20 mouse cellular contexts compared by ENCODE assay signal in the genomic region with DNA sequence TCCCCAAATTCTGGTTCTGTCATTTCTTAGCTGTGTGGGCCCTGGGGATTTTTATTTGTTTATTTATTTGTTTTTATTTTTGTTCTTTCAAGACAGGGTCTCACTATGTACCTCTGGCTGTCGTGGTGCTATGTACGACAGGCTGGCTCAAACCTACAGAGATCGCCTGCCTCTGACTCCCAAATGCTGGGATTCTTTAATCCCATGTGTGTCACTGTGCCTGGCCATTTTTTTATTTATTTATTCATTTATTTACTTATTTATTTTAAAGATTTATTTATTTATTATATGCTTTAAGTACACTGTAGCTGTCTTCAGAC. TPM values are rescaled to one million over a fixed set of nuclear protein-coding genes. Genes with fewer than 3 reads are reported as not detected.
DNase-seq lines count a peak whose midpoint lies in the region; ATAC-seq and TF ChIP-seq lines count a peak whose summit lies in the region.
"Had no signal": no experiment of that assay in that cellular context is flagged by ENCODE, and none has a peak within 500 bp of the region (broad histone marks: within the 10 kb centered on the region; RNA-seq: fewer than 3 reads in every experiment).

No protein-coding gene starts in this region.

- TF ChIP-seq CTCF in liver, postnatal 0 days (IDR thresholded peaks at IDR 0.05; ENCODE audit: low read depth): no peak
- no peak for TF ChIP-seq CTCF in hindbrain, postnatal 0 days (IDR thresholded peaks at IDR 0.05; ENCODE audit: low read depth)

- WGBS in embryonic facial prominence, embryonic 13.5 days: 68% methylated on average over 3 of the region's 3 CpGs
- WGBS in embryonic facial prominence, embryonic 10.5 days: 81% methylated on average over 3 of the region's 3 CpGs
- WGBS in liver, postnatal 0 days (ENCODE audit: insufficient replicate concordance): 52% methylated on average over 3 of the region's 3 CpGs
- 59% methylated on average over 3 of the region's 3 CpGs for WGBS in liver, embryonic 12.5 days (ENCODE audit: insufficient replicate concordance)
- 72% methylated on average over 3 of the region's 3 CpGs for WGBS in forebrain, embryonic 14.5 days
- 62% methylated on average over 3 of the region's 3 CpGs for WGBS in hindbrain, postnatal 0 days

- no peak for DNase-seq in embryonic facial prominence, embryonic 10.5 days (ENCODE audit: low spot score)
- no peak for DNase-seq in liver, postnatal 0 days
- DNase-seq in forebrain, embryonic 14.5 days (ENCODE audit: low spot score): no peak
- no peak for DNase-seq in hindbrain, postnatal 0 days (ENCODE audit: low spot score)
- no peak for DNase-seq in left cerebral cortex, adult 9 months (ENCODE audit: low spot score in 2 of 2)
- DNase-seq in layer of hippocampus, postnatal 10 days (ENCODE audit: low spot score in 2 of 2): no peak

- H3K9ac ChIP-seq in embryonic facial prominence, embryonic 13.5 days: no peak overlapping the region
- H3K9ac ChIP-seq in liver, postnatal 0 days (replicated peaks): no peak overlapping the region
- H3K9ac ChIP-seq in liver, embryonic 12.5 days: no peak overlapping the region
- H3K9ac ChIP-seq in forebrain, embryonic 14.5 days (ENCODE audit: low read length): no peak overlapping the region
- no peak overlapping the region for H3K9ac ChIP-seq in hindbrain, postnatal 0 days (replicated peaks; ENCODE audit: low read length)
- H3K9ac ChIP-seq: liver, embryonic 15.5 days had no signal

- H3K9me3 ChIP-seq in embryonic facial prominence, embryonic 13.5 days: no peaks in the 10 kb centered on the region
- H3K9me3 ChIP-seq in embryonic facial prominence, embryonic 10.5 days: no peaks in the 10 kb centered on the region
- H3K9me3 ChIP-seq in liver, postnatal 0 days (ENCODE audit: low read length): no peaks in the 10 kb centered on the region
- H3K9me3 ChIP-seq in liver, embryonic 12.5 days (replicated peaks): no peaks in the 10 kb centered on the region
- H3K9me3 ChIP-seq in forebrain, embryonic 14.5 days (replicated peaks; ENCODE audit: control insufficient read depth, low read length): no peaks in the 10 kb centered on the region
- no peaks in the 10 kb centered on the region for H3K9me3 ChIP-seq in hindbrain, postnatal 0 days (ENCODE audit: low read length)
- H3K9me3 ChIP-seq: liver, embryonic 15.5 days had no signal

- TF ChIP-seq EP300 in liver, postnatal 0 days (IDR thresholded peaks at IDR 0.05; ENCODE audit: low read depth): no peak

- no peaks in the 10 kb centered on the region for H3K36me3 ChIP-seq in embryonic facial prominence, embryonic 13.5 days
- no peaks in the 10 kb centered on the region for H3K36me3 ChIP-seq in embryonic facial prominence, embryonic 10.5 days (replicated peaks)
- no peaks in the 10 kb centered on the region for H3K36me3 ChIP-seq in liver, postnatal 0 days (replicated peaks; ENCODE audit: insufficient read depth, low read length)
- H3K36me3 ChIP-seq in liver, embryonic 12.5 days: no peaks in the 10 kb centered on the region
- no peaks in the 10 kb centered on the region for H3K36me3 ChIP-seq in forebrain, embryonic 14.5 days (ENCODE audit: control insufficient read depth, insufficient read depth, low read length)
- H3K36me3 ChIP-seq in hindbrain, postnatal 0 days (ENCODE audit: insufficient read depth, low read length): no peaks in the 10 kb centered on the region
- H3K36me3 ChIP-seq: liver, embryonic 15.5 days had no signal

- H3K4me2 ChIP-seq in embryonic facial prominence, embryonic 13.5 days: no peak overlapping the region
- no peak overlapping the region for H3K4me2 ChIP-seq in liver, postnatal 0 days (ENCODE audit: low read depth, low read length)
- H3K4me2 ChIP-seq in liver, embryonic 12.5 days: no peak overlapping the region
- no peak overlapping the region for H3K4me2 ChIP-seq in forebrain, embryonic 14.5 days (ENCODE audit: low read length)
- no peak overlapping the region for H3K4me2 ChIP-seq in hindbrain, postnatal 0 days (ENCODE audit: low read depth, low read length)
- H3K4me2 ChIP-seq: liver, embryonic 15.5 days had no signal

- H3K4me1 ChIP-seq in embryonic facial prominence, embryonic 13.5 days: peaks cover 21% of the 10 kb centered on the region
- H3K4me1 ChIP-seq in embryonic facial prominence, embryonic 10.5 days: peaks cover 35% of the 10 kb centered on the region
- no peaks in the 10 kb centered on the region for H3K4me1 ChIP-seq in liver, postnatal 0 days (ENCODE audit: insufficient read depth)
- H3K4me1 ChIP-seq in liver, embryonic 12.5 days: peaks cover 15% of the 10 kb centered on the region
- H3K4me1 ChIP-seq in forebrain, embryonic 14.5 days (ENCODE audit: control insufficient read depth, insufficient read depth, low read length): no peaks in the 10 kb centered on the region
- 0 out of 2 replicates have a peak, but pooled peaks cover under 1% of the 10 kb centered on the region for H3K4me1 ChIP-seq in hindbrain, postnatal 0 days (ENCODE audit: insufficient read depth, low read length)

- no peak overlapping the region for H3K4me3 ChIP-seq in embryonic facial prominence, embryonic 13.5 days
- H3K4me3 ChIP-seq in embryonic facial prominence, embryonic 10.5 days: no peak overlapping the region
- no peak overlapping the region for H3K4me3 ChIP-seq in liver, postnatal 0 days (ENCODE audit: low read depth, low read length)
- H3K4me3 ChIP-seq in liver, embryonic 12.5 days: no peak overlapping the region
- H3K4me3 ChIP-seq in forebrain, embryonic 14.5 days (ENCODE audit: low read depth, low read length): no peak overlapping the region
- no peak overlapping the region for H3K4me3 ChIP-seq in hindbrain, postnatal 0 days (ENCODE audit: low read length)
- H3K4me3 ChIP-seq: liver, embryonic 15.5 days had no signal

- H3K27me3 ChIP-seq in embryonic facial prominence, embryonic 13.5 days: no peaks in the 10 kb centered on the region
- no peaks in the 10 kb centered on the region for H3K27me3 ChIP-seq in embryonic facial prominence, embryonic 10.5 days (replicated peaks; ENCODE audit: low read depth, poor library complexity, severe bottlenecking)
- no peaks in the 10 kb centered on the region for H3K27me3 ChIP-seq in liver, postnatal 0 days (ENCODE audit: insufficient read depth, low read length)
- peaks cover 5% of the 10 kb centered on the region; the same call in 1 of the 2 replicates for H3K27me3 ChIP-seq in liver, embryonic 12.5 days (replicated peaks)
- H3K27me3 ChIP-seq in forebrain, embryonic 14.5 days (replicated peaks; ENCODE audit: control insufficient read depth, insufficient read depth, low read length): no peaks in the 10 kb centered on the region
- H3K27me3 ChIP-seq in hindbrain, postnatal 0 days (ENCODE audit: insufficient read depth, low read length): no peaks in the 10 kb centered on the region

- ATAC-seq in embryonic facial prominence, embryonic 13.5 days (ENCODE audit: insufficient number of reproducible peaks, insufficient read depth, low FRiP score, low TSS enrichment, low read depth): 0 out of 2 replicates have a peak, but pooled peaks have one; percentile 5
- ATAC-seq in liver, postnatal 0 days: 0 out of 2 replicates have a peak, but pooled peaks have one; percentile 10
- ATAC-seq in liver, embryonic 12.5 days: no peak; the same call in 1 of the 2 replicates
- ATAC-seq in forebrain, embryonic 14.5 days: peak; percentile 43
- ATAC-seq in hindbrain, postnatal 0 days: peak; percentile 38
- ATAC-seq: intestine, postnatal 0 days had no signal

- H3K27ac ChIP-seq in embryonic facial prominence, embryonic 13.5 days: no peak overlapping the region
- no peak overlapping the region for H3K27ac ChIP-seq in embryonic facial prominence, embryonic 10.5 days (replicated peaks)
- H3K27ac ChIP-seq in liver, postnatal 0 days (ENCODE audit: low read depth): no peak overlapping the region
- no peak overlapping the region for H3K27ac ChIP-seq in liver, embryonic 12.5 days
- no peak overlapping the region for H3K27ac ChIP-seq in forebrain, embryonic 14.5 days (ENCODE audit: low read depth, low read length)
- no peak overlapping the region for H3K27ac ChIP-seq in hindbrain, postnatal 0 days
- H3K27ac ChIP-seq: liver, embryonic 15.5 days had no signal

RNA-seq across cellular contexts. Expression of gene Tspan1, which starts 1.9 kb away (rescaled TPM):
- 0.98 and 1.0 TPM in 2 replicates for polyA plus RNA-seq in embryonic facial prominence, embryonic 13.5 days (2015; fragmentation: Nextera tagmentation; extraction: Ambion mirVana)
- polyA plus RNA-seq in embryonic facial prominence, embryonic 10.5 days (2016; fragmentation: Nextera tagmentation; extraction: Ambion mirVana): 0.11 and 0.24 TPM in 2 replicates
- polyA plus RNA-seq in liver, postnatal 0 days (2015; fragmentation: Nextera tagmentation; extraction: Ambion mirVana): 0.08 TPM in 1 of 2 replicates, not detected in the other
- polyA plus RNA-seq in liver, embryonic 12.5 days (2016; fragmentation: Nextera tagmentation; extraction: Ambion mirVana): not detected in 2 replicates
- not detected in 2 replicates for polyA plus RNA-seq in forebrain, embryonic 14.5 days (2014; fragmentation: Nextera tagmentation; extraction: Ambion mirVana)
- 0.16 and 0.40 TPM in 2 replicates for total RNA-seq in hindbrain, postnatal 0 days (2014; rRNA removed)
- 0.21 and 0.34 TPM in 2 replicates for polyA plus RNA-seq in hindbrain, postnatal 0 days (2015; fragmentation: Nextera tagmentation; extraction: Ambion mirVana)
- total RNA-seq in layer of hippocampus, postnatal 10 days (2021): under 1 TPM in 1 of 2 experiments, not detected in 1; 0.27 TPM
- total RNA-seq: gastrocnemius, adult 8-10 months; hematopoietic stem cell, adult 5-6 weeks; monocyte, adult 5-6 weeks had no signal
- polyA plus RNA-seq: liver, embryonic 15.5 days had no signal

RNA-seq across cellular contexts. Expression of gene 1700042G07Rik, which starts 3.9 kb away (rescaled TPM):
- not detected in 2 replicates for polyA plus RNA-seq in embryonic facial prominence, embryonic 13.5 days (2015; fragmentation: Nextera tagmentation; extraction: Ambion mirVana)
- not detected in 2 replicates for polyA plus RNA-seq in embryonic facial prominence, embryonic 10.5 days (2016; fragmentation: Nextera tagmentation; extraction: Ambion mirVana)
- not detected in 2 replicates for polyA plus RNA-seq in liver, postnatal 0 days (2015; fragmentation: Nextera tagmentation; extraction: Ambion mirVana)
- polyA plus RNA-seq in liver, embryonic 12.5 days (2016; fragmentation: Nextera tagmentation; extraction: Ambion mirVana): not detected in 2 replicates
- polyA plus RNA-seq in forebrain, embryonic 14.5 days (2014; fragmentation: Nextera tagmentation; extraction: Ambion mirVana): not detected in 2 replicates
- total RNA-seq in hindbrain, postnatal 0 days (2014; rRNA removed): not detected in 2 replicates
- polyA plus RNA-seq in hindbrain, postnatal 0 days (2015; fragmentation: Nextera tagmentation; extraction: Ambion mirVana): not detected in 2 replicates
- not detected for total RNA-seq in layer of hippocampus, postnatal 10 days (2021)
- total RNA-seq: adrenal gland, postnatal 4 days; gastrocnemius, adult 8-10 months; heart, adult 18-20 months; hematopoietic stem cell, adult 5-6 weeks; left cerebral cortex, adult 18-20 months; MEL; monocyte, adult 5-6 weeks had no signal
- polyA plus RNA-seq: heart, embryonic 14.5 days; intestine, postnatal 0 days; limb, embryonic 11.5 days; liver, embryonic 15.5 days; small intestine, adult 2 months had no signal

RNA-seq across cellular contexts. Expression of gene Gm49337, which starts 3.9 kb away (rescaled TPM):
- not detected in 2 replicates for polyA plus RNA-seq in embryonic facial prominence, embryonic 13.5 days (2015; fragmentation: Nextera tagmentation; extraction: Ambion mirVana)
- not detected in 2 replicates for polyA plus RNA-seq in embryonic facial prominence, embryonic 10.5 days (2016; fragmentation: Nextera tagmentation; extraction: Ambion mirVana)
- polyA plus RNA-seq in liver, postnatal 0 days (2015; fragmentation: Nextera tagmentation; extraction: Ambion mirVana): not detected in 2 replicates
- polyA plus RNA-seq in liver, embryonic 12.5 days (2016; fragmentation: Nextera tagmentation; extraction: Ambion mirVana): not detected in 2 replicates
- not detected in 2 replicates for polyA plus RNA-seq in forebrain, embryonic 14.5 days (2014; fragmentation: Nextera tagmentation; extraction: Ambion mirVana)
- not detected in 2 replicates for total RNA-seq in hindbrain, postnatal 0 days (2014; rRNA removed)
- polyA plus RNA-seq in hindbrain, postnatal 0 days (2015; fragmentation: Nextera tagmentation; extraction: Ambion mirVana): not detected in 2 replicates
- total RNA-seq in layer of hippocampus, postnatal 10 days (2021): not detected
- total RNA-seq: adrenal gland, postnatal 4 days; heart, adult 18-20 months; hematopoietic stem cell, adult 5-6 weeks; MEL had no signal
- polyA plus RNA-seq: heart, embryonic 14.5 days; intestine, postnatal 0 days; limb, embryonic 11.5 days; liver, embryonic 15.5 days; small intestine, adult 2 months had no signal

RNA-seq across cellular contexts. Expression of gene Lurap1, which starts 18.2 kb away (rescaled TPM):
- 2.7 and 3.1 TPM in 2 replicates for polyA plus RNA-seq in embryonic facial prominence, embryonic 13.5 days (2015; fragmentation: Nextera tagmentation; extraction: Ambion mirVana)
- polyA plus RNA-seq in embryonic facial prominence, embryonic 10.5 days (2016; fragmentation: Nextera tagmentation; extraction: Ambion mirVana): 1.7 and 2.2 TPM in 2 replicates
- polyA plus RNA-seq in liver, postnatal 0 days (2015; fragmentation: Nextera tagmentation; extraction: Ambion mirVana): 0.24 and 0.27 TPM in 2 replicates
- 0.44 and 0.53 TPM in 2 replicates for polyA plus RNA-seq in liver, embryonic 12.5 days (2016; fragmentation: Nextera tagmentation; extraction: Ambion mirVana)
- 1.5 and 1.9 TPM in 2 replicates for polyA plus RNA-seq in forebrain, embryonic 14.5 days (2014; fragmentation: Nextera tagmentation; extraction: Ambion mirVana)
- 6.2 and 7.9 TPM in 2 replicates for total RNA-seq in hindbrain, postnatal 0 days (2014; rRNA removed)
- 4.0 TPM in 2 replicates for polyA plus RNA-seq in hindbrain, postnatal 0 days (2015; fragmentation: Nextera tagmentation; extraction: Ambion mirVana)
- 10 to 100 TPM; 23.5 to 29.6 TPM for total RNA-seq in layer of hippocampus, postnatal 10 days (2021)

RNA-seq across cellular contexts. Expression of gene Pomgnt1, which starts 45.7 kb away (rescaled TPM):
- 64.4 and 65.3 TPM in 2 replicates for polyA plus RNA-seq in embryonic facial prominence, embryonic 13.5 days (2015; fragmentation: Nextera tagmentation; extraction: Ambion mirVana)
- 57.6 and 61.4 TPM in 2 replicates for polyA plus RNA-seq in embryonic facial prominence, embryonic 10.5 days (2016; fragmentation: Nextera tagmentation; extraction: Ambion mirVana)
- 8.8 and 9.2 TPM in 2 replicates for polyA plus RNA-seq in liver, postnatal 0 days (2015; fragmentation: Nextera tagmentation; extraction: Ambion mirVana)
- 23.8 and 24.2 TPM in 2 replicates for polyA plus RNA-seq in liver, embryonic 12.5 days (2016; fragmentation: Nextera tagmentation; extraction: Ambion mirVana)
- 54.8 and 56.0 TPM in 2 replicates for polyA plus RNA-seq in forebrain, embryonic 14.5 days (2014; fragmentation: Nextera tagmentation; extraction: Ambion mirVana)
- 85.9 and 88.7 TPM in 2 replicates for total RNA-seq in hindbrain, postnatal 0 days (2014; rRNA removed)
- polyA plus RNA-seq in hindbrain, postnatal 0 days (2015; fragmentation: Nextera tagmentation; extraction: Ambion mirVana): 59.4 and 63.3 TPM in 2 replicates
- total RNA-seq in layer of hippocampus, postnatal 10 days (2021): 10 to 100 TPM; 72.8 to 76.9 TPM
